Mouse (Mus musculus) T-helper 17 cell (primary cell): Measurements from ENCODE around the gene Olfr646.

ENCODE experiments used
- in situ Hi-C, 2 experiments: fragments of 300-600 bp; cut with MboI, MseI; formaldehyde crosslinking; loops; 1 replicate in 1 of 2; 2 replicates in 1 of 2; pipeline ENCODE4 v1.15.1; 2025; ENCODE audit warnings: high pct_unique_total_duplicates in 2 of 2

Olfr646 gene

DNA sequence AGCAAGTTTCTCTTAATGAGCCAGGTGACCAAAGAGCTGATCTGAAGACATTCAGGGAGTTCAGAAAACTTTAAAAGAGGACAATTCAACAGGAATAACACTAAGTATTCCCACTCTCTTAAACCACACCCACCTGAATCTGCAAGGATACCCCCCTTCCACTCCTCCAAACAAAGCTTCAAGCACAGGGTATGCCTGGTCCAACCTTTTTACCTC lies at the start of gene Olfr646:
Gene Olfr646, plus strand, starts transcription at position 117 of the 216 bp plus-strand sequence.
- in situ Hi-C loops, result no loop called here

DNA sequence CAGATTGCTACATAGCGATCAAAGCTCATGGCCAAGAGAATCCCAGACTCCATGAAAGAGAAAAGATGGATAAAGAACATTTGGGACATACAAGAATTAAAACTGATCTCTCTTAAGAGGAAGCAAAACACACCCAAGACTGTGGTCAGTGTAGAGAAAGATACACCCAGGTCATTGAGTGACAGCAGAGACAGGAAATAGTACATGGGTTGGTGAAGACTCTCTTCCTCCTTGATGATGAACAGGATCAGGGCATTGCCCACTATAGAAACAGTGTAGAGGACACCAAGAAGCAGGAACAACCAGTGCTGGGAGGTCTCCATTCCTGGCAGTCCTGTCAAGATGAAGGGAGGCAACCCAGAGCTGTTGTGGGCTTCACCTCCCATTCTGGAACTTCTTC lies 45.5 kb upstream of the Olfr646 start:
- in situ Hi-C loops, result no loop called here

DNA sequence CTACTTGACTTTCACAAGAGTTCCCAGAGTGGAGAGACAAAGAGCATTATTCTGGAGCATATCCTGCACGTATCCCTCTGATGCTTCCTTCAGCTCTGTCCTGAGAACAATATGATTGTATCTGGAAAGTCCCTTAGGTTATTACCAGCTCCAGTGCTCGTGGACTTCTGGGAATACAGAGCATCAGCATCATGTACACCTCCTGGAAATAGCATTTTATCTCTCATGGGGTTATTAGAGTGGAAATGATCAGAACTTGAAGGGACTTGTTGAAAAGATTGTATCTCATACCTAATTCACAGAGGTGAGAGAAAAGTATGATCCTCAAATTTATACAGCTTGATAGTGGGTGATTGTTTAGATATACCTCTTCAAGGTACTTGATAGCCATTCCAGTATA lies 43.3 kb upstream of the Olfr646 start, which contains the start of gene 4930516K23Rik:
Gene 4930516K23Rik, minus strand, starts transcription at position 101 of the 400 bp plus-strand sequence.
- in situ Hi-C loops, result no loop called here

DNA sequence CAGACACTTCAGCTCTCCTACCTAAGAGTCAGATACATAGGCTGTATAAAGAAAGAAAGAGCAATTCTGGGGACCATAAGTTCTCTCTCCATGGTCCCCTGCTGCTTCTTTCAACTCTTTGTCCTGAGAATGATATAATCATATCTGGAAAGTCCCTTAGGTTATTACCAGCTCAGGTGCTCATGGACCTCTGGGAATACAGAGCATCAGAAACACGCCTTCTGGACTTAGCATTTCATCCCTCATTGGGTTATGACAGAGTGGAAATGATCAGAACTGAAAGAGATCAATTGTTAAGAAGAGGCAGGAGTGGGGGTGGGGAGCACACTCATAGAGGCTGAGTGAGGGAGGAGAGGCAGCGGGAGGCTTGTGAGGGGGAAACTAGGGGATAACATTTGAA lies 32.9 kb upstream of the Olfr646 start, which contains the start of gene Olfr644:
Gene Olfr644, minus strand, starts transcription at position 101 of the 400 bp plus-strand sequence.
- in situ Hi-C loops, result no loop called here

DNA sequence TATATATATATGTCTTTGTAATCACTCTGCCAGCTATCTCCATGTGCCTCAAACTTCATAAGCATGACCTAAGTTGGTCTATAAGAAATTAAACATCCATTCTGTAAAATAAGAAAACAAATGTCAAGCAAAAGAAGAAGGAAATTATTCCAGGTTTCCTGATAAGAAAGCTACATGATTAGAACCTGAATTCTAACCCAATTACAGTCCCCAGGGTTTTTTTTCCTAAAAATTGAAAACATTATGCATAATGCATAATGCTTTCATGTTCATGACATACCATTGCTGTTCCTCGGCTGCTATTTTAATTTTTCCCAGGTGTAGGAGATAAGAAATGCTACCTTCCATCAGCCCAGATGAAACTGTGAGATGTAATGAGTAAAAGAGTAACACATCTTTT lies 19.3 kb upstream of the Olfr646 start, which contains the start of gene Olfr645:
Gene Olfr645, minus strand, starts transcription at position 101 of the 400 bp plus-strand sequence.
- in situ Hi-C loops, result no loop called here

DNA sequence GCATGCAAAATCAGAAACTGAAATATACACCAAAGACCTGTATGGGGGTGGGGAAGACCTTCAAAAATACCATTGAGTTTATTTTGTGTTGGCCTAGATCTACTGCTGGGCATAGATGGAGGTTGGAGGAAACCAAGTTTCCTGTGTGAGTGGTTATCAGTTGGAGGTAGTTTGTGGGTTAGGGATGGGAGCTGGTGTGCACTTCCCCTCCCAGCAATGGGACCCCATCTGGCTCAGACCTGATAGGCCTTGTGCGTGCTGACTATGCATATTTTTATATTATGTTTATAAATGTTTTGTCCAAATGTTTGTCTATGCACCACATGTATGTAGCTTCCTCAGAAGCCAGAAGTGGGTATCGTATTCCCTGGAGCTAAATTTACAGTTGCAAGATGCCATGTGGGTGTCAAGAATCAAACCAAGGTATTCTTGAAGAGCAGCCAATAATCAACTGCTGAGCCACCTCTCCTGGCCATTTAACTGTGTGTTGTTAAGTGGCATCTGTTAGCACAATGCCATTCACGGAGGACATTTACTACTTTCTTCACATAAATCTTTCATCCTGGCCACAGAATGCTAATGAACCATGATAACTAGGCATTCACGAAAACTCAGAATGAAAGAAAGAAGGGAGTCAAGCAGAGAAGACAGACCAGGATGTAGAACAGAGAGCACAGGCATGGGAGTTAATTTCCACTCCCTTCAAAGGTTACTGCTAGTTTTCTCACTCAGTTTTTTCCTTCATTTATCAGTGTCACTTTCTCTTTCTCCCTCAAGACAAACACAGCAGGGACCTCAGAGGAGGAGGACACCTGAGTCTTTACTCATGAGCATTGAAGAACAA lies 538 bp upstream of the Olfr646 start:
- in situ Hi-C loops, result no loop called here

DNA sequence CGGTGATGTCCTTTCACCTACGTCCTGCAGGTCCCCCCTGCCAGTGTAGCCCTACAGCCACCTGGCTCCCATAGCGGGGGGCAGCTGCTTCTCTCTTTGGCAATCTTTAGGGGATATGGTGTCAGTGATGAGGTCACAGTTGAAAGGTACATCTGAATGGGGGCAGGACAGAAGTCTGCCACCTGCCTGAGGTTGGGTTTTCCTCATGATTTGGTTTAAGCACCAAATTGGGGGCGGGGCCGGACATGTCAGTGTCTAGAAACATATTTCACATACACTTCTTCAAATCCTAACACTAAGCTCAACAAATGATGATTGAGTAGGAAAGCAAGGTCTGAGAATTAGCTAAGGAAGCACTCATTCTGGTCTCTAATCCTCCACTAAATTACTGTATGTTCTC lies 25.1 kb downstream of the Olfr646 start, which contains the start of gene Ubqln5:
Gene Ubqln5, minus strand, starts transcription at position 101 of the 400 bp plus-strand sequence.
- in situ Hi-C loops, result no loop called here

DNA sequence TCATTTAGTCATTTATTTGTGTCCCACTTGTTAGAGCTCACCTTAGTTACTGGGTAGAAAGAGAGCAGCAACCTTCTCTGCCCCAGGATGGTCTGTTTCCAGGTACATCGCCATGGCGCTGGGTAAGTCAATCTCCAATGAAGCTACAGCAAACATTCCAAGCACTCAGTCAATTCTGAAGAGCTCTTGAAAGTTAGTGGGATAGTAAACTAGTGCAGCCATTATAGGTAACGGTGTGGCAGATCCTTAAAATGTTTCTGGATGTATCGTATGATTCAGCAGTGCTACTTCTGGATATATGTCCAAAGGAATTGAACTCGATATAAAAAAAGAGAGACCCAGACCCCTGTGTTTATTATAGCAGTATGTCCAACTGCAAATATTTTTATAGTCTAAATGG lies 32.6 kb downstream of the Olfr646 start, which contains the start of gene Olfr643:
Gene Olfr643, minus strand, starts transcription at position 101 of the 400 bp plus-strand sequence.
- in situ Hi-C loops, result no loop called here

DNA sequence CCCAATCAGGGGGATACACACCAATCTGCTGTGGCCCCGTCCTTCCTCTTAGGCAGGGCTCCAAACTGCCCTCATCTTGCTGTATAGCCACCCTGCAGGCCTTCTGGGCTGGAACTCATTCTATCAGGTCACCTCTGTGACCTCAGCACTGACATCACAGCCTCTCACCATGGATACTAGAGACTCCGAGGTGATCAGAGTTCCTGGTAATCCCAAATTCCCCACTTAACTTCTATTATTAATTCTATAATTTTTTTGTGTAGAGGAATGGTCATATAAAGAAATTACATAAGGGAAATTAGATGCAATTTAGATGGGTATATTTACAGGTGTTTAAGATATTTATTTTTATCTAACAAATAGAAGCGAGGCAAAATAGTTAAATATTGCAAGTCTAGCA lies 38.5 kb downstream of the Olfr646 start, which contains the start of gene Ubqln3:
Gene Ubqln3, minus strand, starts transcription at position 101 of the 400 bp plus-strand sequence.
- in situ Hi-C loops, result no loop called here

DNA sequence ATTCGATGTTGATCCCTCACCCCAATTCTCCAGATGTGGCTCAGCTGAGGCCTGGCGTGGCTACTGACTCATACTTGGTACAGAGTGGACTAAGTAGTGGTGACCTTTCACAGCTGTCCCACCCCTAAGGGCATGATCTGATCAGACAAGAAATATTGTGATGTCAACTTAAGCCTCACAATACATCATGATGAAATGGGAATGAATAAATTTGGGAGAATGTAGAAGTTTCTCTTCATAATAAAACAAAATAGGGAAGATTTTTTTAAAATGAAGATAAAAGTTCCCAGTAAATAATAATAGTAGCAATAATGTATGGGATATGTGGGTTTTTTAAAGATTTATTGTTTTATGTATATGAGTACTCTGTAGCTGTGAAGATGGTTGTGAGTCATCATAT lies 45.8 kb downstream of the Olfr646 start, which contains the start of gene Ubqlnl:
Gene Ubqlnl, minus strand, starts transcription at position 101 of the 400 bp plus-strand sequence.
- in situ Hi-C loops, result no loop called here
